Mouse (Mus musculus): ENCODE data around the gene Pcnx3. TPM values are rescaled to one million over a fixed set of nuclear protein-coding genes. Genes with fewer than 3 reads are reported as not detected.

The Pcnx3 gene
- polyA plus RNA-seq, 1 experiment from 2014 or later = 26.8 TPM

Small RNA genes lying within 50 kb of the gene (microRNA-seq; reads per million reads assigned to microRNA genes)
- gene Mir6987 = not detected

Other genes with a start within 250 kb of the Pcnx3 start
- gene Fosl1, start 241.4 kb downstream of the Pcnx3 start, polyA plus RNA-seq (2016; fragmentation: Nextera tagmentation; extraction: Ambion mirVana) = not detected in 2 replicates
- 5.5 and 6.7 TPM in 2 replicates for gene Ccdc85b, start 231.0 kb downstream of the Pcnx3 start, polyA plus RNA-seq (2016; fragmentation: Nextera tagmentation; extraction: Ambion mirVana)
- 93.1 TPM in 2 replicates for gene Fibp, start 228.3 kb downstream of the Pcnx3 start, polyA plus RNA-seq (2016; fragmentation: Nextera tagmentation; extraction: Ambion mirVana)
- gene Ctsw, start 220.4 kb downstream of the Pcnx3 start, polyA plus RNA-seq (2016; fragmentation: Nextera tagmentation; extraction: Ambion mirVana) = 1.1 and 1.4 TPM in 2 replicates
- 46.9 and 50.9 TPM in 2 replicates for gene Efemp2, start 215.0 kb downstream of the Pcnx3 start, polyA plus RNA-seq (2016; fragmentation: Nextera tagmentation; extraction: Ambion mirVana)
- 40.9 and 42.9 TPM in 2 replicates for gene Mus81, start 200.5 kb downstream of the Pcnx3 start, polyA plus RNA-seq (2016; fragmentation: Nextera tagmentation; extraction: Ambion mirVana)
- gene Cfl1, start 198.5 kb downstream of the Pcnx3 start, polyA plus RNA-seq (2016; fragmentation: Nextera tagmentation; extraction: Ambion mirVana) = 2,991 and 3,010 TPM in 2 replicates
- not detected in 2 replicates for gene 1700020D05Rik, start 185.1 kb downstream of the Pcnx3 start, polyA plus RNA-seq (2016; fragmentation: Nextera tagmentation; extraction: Ambion mirVana)
- gene Snx32, start 178.4 kb downstream of the Pcnx3 start, polyA plus RNA-seq (2016; fragmentation: Nextera tagmentation; extraction: Ambion mirVana) = 7.0 and 7.9 TPM in 2 replicates
- gene Ovol1, start 128.3 kb downstream of the Pcnx3 start, polyA plus RNA-seq (2016; fragmentation: Nextera tagmentation; extraction: Ambion mirVana) = 0.37 and 0.52 TPM in 2 replicates
- 2.0 TPM in 2 replicates for gene Ap5b1, start 120.9 kb downstream of the Pcnx3 start, polyA plus RNA-seq (2016; fragmentation: Nextera tagmentation; extraction: Ambion mirVana)
- 187 and 200 TPM in 2 replicates for gene Rnaseh2c, start 87.0 kb downstream of the Pcnx3 start, polyA plus RNA-seq (2016; fragmentation: Nextera tagmentation; extraction: Ambion mirVana)
- 64.9 and 67.9 TPM in 2 replicates for gene Kat5, start 78.7 kb downstream of the Pcnx3 start, polyA plus RNA-seq (2016; fragmentation: Nextera tagmentation; extraction: Ambion mirVana)
- gene Rela, start 51.4 kb downstream of the Pcnx3 start, polyA plus RNA-seq (2016; fragmentation: Nextera tagmentation; extraction: Ambion mirVana) = 30.3 and 31.2 TPM in 2 replicates
- gene Sipa1, start 25.2 kb downstream of the Pcnx3 start, polyA plus RNA-seq (2016; fragmentation: Nextera tagmentation; extraction: Ambion mirVana) = 20.9 and 21.1 TPM in 2 replicates
- gene Map3k11, start 166 bp downstream of the Pcnx3 start, polyA plus RNA-seq (2016; fragmentation: Nextera tagmentation; extraction: Ambion mirVana) = 26.3 and 30.1 TPM in 2 replicates
- 0.19 TPM in 1 of 2 replicates, not detected in the other for gene Kcnk7, start 15.5 kb upstream of the Pcnx3 start, polyA plus RNA-seq (2016; fragmentation: Nextera tagmentation; extraction: Ambion mirVana)
- gene Ehbp1l1, start 37.4 kb upstream of the Pcnx3 start, polyA plus RNA-seq (2016; fragmentation: Nextera tagmentation; extraction: Ambion mirVana) = 6.6 and 8.4 TPM in 2 replicates
- 120 and 127 TPM in 2 replicates for gene Fam89b, start 40.7 kb upstream of the Pcnx3 start, polyA plus RNA-seq (2016; fragmentation: Nextera tagmentation; extraction: Ambion mirVana)
- gene Ltbp3, start 52.0 kb upstream of the Pcnx3 start, polyA plus RNA-seq (2016; fragmentation: Nextera tagmentation; extraction: Ambion mirVana) = 2.6 and 4.9 TPM in 2 replicates
- gene Scyl1, start 82.5 kb upstream of the Pcnx3 start, polyA plus RNA-seq (2016; fragmentation: Nextera tagmentation; extraction: Ambion mirVana) = 63.4 and 64.6 TPM in 2 replicates
- 36.9 and 40.6 TPM in 2 replicates for gene Frmd8, start 186.4 kb upstream of the Pcnx3 start, polyA plus RNA-seq (2016; fragmentation: Nextera tagmentation; extraction: Ambion mirVana)
- 1.5 and 2.0 TPM in 2 replicates for gene Slc25a45, start 188.9 kb upstream of the Pcnx3 start, polyA plus RNA-seq (2016; fragmentation: Nextera tagmentation; extraction: Ambion mirVana)
- 9.0 and 9.1 TPM in 2 replicates for gene Tigd3, start 205.2 kb upstream of the Pcnx3 start, polyA plus RNA-seq (2016; fragmentation: Nextera tagmentation; extraction: Ambion mirVana)
- gene Dpf2, start 224.1 kb upstream of the Pcnx3 start, polyA plus RNA-seq (2016; fragmentation: Nextera tagmentation; extraction: Ambion mirVana) = 246 and 247 TPM in 2 replicates
- 1.1 and 1.5 TPM in 2 replicates for gene Cdc42ep2, start 235.9 kb upstream of the Pcnx3 start, polyA plus RNA-seq (2016; fragmentation: Nextera tagmentation; extraction: Ambion mirVana)

All from forebrain, embryonic 10.5 days (tissue).